Mouse (Mus musculus): Measurements from ENCODE around the gene Ppcdc.

- TF ChIP-seq CTCF (IDR thresholded peaks at IDR 0.05) (no peak), POLR2A (IDR thresholded peaks at IDR 0.05; ENCODE audit: insufficient read depth, low read depth, low read length) (no peak)
Observed at GRCm38 (mm10) chr9:57340361-57340760, 99.6 kb downstream of the Ppcdc start.
